Mouse (Mus musculus) heart, embryonic 11.5 days (tissue): ENCODE results near the gene Nrg4. TPM values are rescaled to one million over a fixed set of nuclear protein-coding genes. Genes with fewer than 3 reads are reported as not detected.
A peak's percentile ranks its signal among the peaks of the same experiment; 100 is the strongest.

Experiments
- ATAC-seq: fragments of 200-750 bp; cut with Nextera tagmentation; replicated peaks from 2 replicates; pipeline ENCODE4 v1.8.0; 2017; ENCODE audit warnings: moderate library complexity; ENCODE audit not compliant: insufficient number of reproducible peaks, low FRiP score, low TSS enrichment
- H3K27ac ChIP-seq: fragments of 300-500 bp; sonication (generic); 2 replicates; pipeline ENCODE4 v1.5.1; 2014; ENCODE audit warnings: mild to moderate bottlenecking, low read depth, low read length
- H3K27me3 ChIP-seq: fragments of 300-500 bp; sonication (generic); 2 replicates; pipeline ENCODE4 v1.6.1; 2014; ENCODE audit warnings: mild to moderate bottlenecking, low read length, mixed read lengths; ENCODE audit not compliant: control insufficient read depth, insufficient read depth
- H3K36me3 ChIP-seq: fragments of 300-500 bp; sonication (generic); 2 replicates; pipeline ENCODE4 v1.6.1; 2014; ENCODE audit warnings: mild to moderate bottlenecking, low read length, moderate library complexity, mixed read lengths; ENCODE audit not compliant: control insufficient read depth, insufficient read depth
- H3K4me1 ChIP-seq: fragments of 300-500 bp; sonication (generic); 2 replicates; pipeline ENCODE4 v1.6.1; 2014; ENCODE audit warnings: low read length; ENCODE audit not compliant: control insufficient read depth, insufficient read depth
- H3K4me2 ChIP-seq: fragments of 300-500 bp; sonication (generic); 2 replicates; pipeline ENCODE4 v1.6.1; 2014; ENCODE audit warnings: mild to moderate bottlenecking, moderate library complexity
- H3K4me3 ChIP-seq: fragments of 300-500 bp; sonication (generic); 2 replicates; pipeline ENCODE4 v1.5.1; 2014; ENCODE audit warnings: low read depth, low read length
- H3K9ac ChIP-seq: fragments of 300-500 bp; sonication (generic); 2 replicates; pipeline ENCODE4 v1.6.1; 2014; ENCODE audit warnings: mild to moderate bottlenecking, low read depth, low read length, moderate library complexity
- H3K9me3 ChIP-seq: fragments of 300-500 bp; sonication (generic); replicated peaks from 2 replicates; pipeline ENCODE4 v1.6.1; 2016; ENCODE audit warnings: low read length; ENCODE audit not compliant: control insufficient read depth
- WGBS: fragments of 180-500 bp; shearing (Covaris S2); extraction: QIAGEN DNeasy Blood & Tissue Kit; methylation state at CpG from one replicate; pipeline ENCODE4 v1.1.7; 2014; ENCODE audit not compliant: insufficient replicate concordance; 5-methylcytosine and 5-hydroxymethylcytosine counted together
- polyA plus RNA-seq: library from polyadenylated mRNA; unstranded; fragments of >200 nt; fragmentation: Nextera tagmentation; extraction: Ambion mirVana; gene quantifications from 2 replicates; pipeline ENCODE4 v1.2.1, GENCODE M21; 2014

Nrg4 gene
- polyA plus RNA-seq, 1 experiment from 2014 or later: 1.4 TPM

DNA sequence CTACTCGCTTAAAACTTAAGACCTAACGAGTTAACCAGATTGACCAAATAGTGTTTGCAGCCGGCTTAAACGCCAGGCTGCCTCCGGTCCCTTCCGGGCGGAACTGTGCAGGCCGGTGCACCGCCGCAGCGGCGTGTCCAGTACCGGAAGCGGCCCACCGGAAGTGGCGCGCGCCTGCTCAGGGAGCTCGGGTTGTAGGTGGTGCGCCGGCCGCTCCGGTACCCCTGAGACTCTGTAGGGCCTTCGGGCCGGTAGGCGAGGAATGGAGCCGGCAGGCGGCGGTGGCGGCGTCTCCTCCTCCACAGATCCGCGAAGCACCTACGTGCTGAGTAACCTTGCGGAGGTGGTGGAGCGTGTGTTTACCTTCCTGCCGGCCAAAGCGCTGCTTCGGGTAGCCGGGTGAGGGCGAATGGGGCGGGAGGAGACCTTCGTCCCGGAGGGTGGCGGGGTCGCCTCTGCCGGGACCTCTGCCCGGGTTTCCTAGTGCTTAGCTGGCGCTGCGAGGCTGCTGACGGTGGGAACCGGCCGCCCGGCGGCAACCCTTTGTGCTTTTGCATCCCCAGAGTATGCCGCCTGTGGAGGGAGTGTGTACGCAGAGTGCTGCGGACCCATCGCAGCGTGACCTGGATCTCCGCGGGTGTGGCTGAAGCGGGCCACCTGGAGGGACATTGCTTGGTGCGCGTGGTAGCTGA, 117.7 kb downstream of the Nrg4 start, which contains the start of gene Fbxo22:
Fbxo22 (plus strand) TSS at position 136 of the 692 bp plus-strand sequence.
- under 1% methylated on average over 65 of the region's 65 CpGs for WGBS
- Histone ChIP-seq H3K4me3 (peak within 1 kb of the TSS; percentile 90), H3K27me3 (no peaks in the 10 kb centered on the region), H3K9me3 (no peaks in the 10 kb centered on the region), H3K4me1 (peaks cover 20% of the 10 kb centered on the region), H3K9ac (peak within 1 kb of the TSS; percentile 89), H3K4me2 (peak within 1 kb of the TSS; percentile 88), H3K27ac (peak within 1 kb of the TSS; percentile 88), H3K36me3 (no peaks in the 10 kb centered on the region; the same call in 1 of the 2 replicates)
- ATAC-seq: peak; percentile 96

DNA sequence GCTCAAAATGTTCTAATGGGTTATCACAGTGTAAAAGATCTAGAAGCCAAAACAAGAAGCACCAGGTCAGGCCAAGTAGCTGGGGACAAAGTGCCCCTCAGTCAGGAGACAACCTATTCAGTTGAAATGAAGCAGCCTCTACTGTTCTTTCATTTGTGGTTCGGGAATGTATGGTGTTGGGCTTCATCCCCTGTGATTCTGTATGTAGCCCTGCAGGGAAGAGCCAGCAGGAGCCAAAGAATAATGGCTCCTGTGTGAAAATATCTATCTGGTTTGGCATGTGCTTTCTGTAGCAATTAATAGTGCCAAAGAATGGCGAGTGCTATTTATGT, 118.2 kb downstream of the Nrg4 start:
- Histone ChIP-seq H3K4me2 (peak overlapping the region; percentile 88), H3K9ac (peak overlapping the region; percentile 89), H3K4me3 (peak overlapping the region; percentile 90), H3K36me3 (no peaks in the 10 kb centered on the region), H3K27ac (peak overlapping the region; percentile 88), H3K27me3 (no peaks in the 10 kb centered on the region), H3K4me1 (peaks cover 20% of the 10 kb centered on the region), H3K9me3 (no peaks in the 10 kb centered on the region)
- WGBS: 0% methylated on average over 2 of the region's 2 CpGs
- ATAC-seq: no peak

DNA sequence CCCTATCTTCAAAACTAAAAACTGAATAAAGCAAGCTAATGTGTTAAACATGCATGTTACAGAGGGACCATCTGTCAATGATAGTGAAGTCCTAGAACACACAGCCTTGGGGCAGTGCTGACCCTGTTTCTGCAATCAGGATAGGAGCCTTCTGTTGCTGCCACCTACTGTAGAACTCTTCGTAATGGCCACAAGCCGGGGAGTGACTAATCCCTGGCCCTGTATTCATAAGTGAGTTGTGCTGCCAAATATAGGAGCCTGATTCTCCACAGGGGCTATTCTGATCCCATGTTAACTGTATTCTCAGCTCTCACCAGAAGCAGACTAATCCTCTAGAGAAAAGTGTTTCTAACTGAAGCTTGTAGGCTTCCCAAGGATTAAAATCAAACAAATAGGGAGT, 127.3 kb downstream of the Nrg4 start:
- WGBS: 51% methylated on average over 2 of the region's 2 CpGs
- no peak overlapping the region for H3K27ac ChIP-seq
- no peak overlapping the region for H3K4me2 ChIP-seq
- no peaks in the 10 kb centered on the region for H3K4me1 ChIP-seq
- ATAC-seq: no peak
- no peak overlapping the region for H3K9ac ChIP-seq
- H3K9me3 ChIP-seq: no peaks in the 10 kb centered on the region
- H3K36me3 ChIP-seq: no peaks in the 10 kb centered on the region; the same call in 1 of the 2 replicates
- H3K4me3 ChIP-seq: no peak overlapping the region
- no peaks in the 10 kb centered on the region for H3K27me3 ChIP-seq

DNA sequence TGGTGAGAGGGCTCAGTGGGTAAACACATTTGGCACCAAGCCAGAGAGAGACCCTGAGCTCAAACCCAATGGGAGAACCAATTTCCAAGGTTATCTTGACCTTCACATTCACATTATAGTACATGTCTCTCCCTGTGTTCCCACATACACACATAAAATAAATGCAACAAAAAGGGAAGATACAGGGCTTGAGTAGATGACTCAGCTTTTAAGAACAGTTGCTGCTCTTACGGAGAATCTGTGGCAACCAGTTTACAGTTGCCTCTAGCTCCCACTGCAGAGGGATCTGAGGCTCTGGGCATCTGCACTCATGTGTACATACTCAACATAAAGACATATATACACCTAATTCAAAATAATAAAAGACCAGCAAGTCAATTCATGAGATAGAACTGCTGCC, 128.4 kb downstream of the Nrg4 start:
- no peak for ATAC-seq
- H3K36me3 ChIP-seq: peaks cover 2% of the 10 kb centered on the region
- H3K9ac ChIP-seq: no peak overlapping the region
- WGBS: 96% methylated on average over 1 of the region's 1 CpGs
- no peak overlapping the region for H3K27ac ChIP-seq
- no peaks in the 10 kb centered on the region for H3K27me3 ChIP-seq
- H3K4me3 ChIP-seq: no peak overlapping the region
- H3K4me2 ChIP-seq: no peak overlapping the region
- H3K9me3 ChIP-seq: no peaks in the 10 kb centered on the region
- no peaks in the 10 kb centered on the region for H3K4me1 ChIP-seq

DNA sequence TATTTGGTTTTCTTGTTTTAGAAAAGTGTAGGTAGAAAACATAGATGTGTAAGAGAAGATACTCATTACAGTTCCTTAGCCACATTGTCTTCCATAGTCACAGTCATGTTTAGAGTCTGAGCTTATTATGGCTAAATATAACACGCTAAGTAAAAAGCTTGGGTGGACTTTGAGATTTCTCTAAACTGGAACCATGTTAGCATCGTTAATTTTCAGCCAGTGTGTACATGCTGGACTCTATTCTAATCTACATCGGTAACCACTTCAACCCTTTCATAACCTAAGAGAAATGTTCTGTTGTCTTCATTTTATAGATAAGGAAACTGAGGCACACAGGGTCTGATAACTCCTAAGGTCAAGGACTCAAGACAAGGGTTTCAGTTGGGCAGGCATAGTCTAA, 130.8 kb downstream of the Nrg4 start:
- no peak overlapping the region for H3K27ac ChIP-seq
- no peaks in the 10 kb centered on the region for H3K4me1 ChIP-seq
- H3K4me3 ChIP-seq: no peak overlapping the region
- peaks cover 2% of the 10 kb centered on the region; the same call in 1 of the 2 replicates for H3K36me3 ChIP-seq
- no peak for ATAC-seq
- no peak overlapping the region for H3K9ac ChIP-seq
- WGBS: 87% methylated on average over 3 of the region's 3 CpGs
- H3K4me2 ChIP-seq: no peak overlapping the region
- no peaks in the 10 kb centered on the region for H3K9me3 ChIP-seq
- no peaks in the 10 kb centered on the region for H3K27me3 ChIP-seq

DNA sequence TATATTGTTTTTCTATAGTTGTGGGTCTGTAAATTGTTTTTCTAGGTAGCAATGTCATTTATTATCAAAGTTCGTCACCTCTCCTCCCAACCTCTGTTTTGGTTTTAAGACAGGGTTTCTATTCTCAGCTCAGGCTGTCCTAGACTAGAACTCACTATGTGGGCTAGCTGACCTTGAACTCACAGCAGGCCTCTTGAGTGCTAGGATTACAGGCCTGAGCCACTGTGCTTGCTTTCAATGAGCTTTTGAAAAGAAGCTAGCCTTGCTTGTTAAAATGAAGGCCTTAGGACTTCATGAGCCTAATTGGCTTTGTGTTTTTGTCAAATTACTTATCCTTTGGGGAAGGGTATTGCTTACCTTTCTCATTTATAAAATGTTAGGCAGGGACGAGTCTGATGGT, 152.4 kb downstream of the Nrg4 start:
- WGBS: 75% methylated on average over 2 of the region's 2 CpGs
- no peaks in the 10 kb centered on the region; the same call in 1 of the 2 replicates for H3K4me1 ChIP-seq
- no peaks in the 10 kb centered on the region for H3K9me3 ChIP-seq
- no peak overlapping the region for H3K27ac ChIP-seq
- ATAC-seq: no peak
- no peak overlapping the region for H3K4me3 ChIP-seq
- no peaks in the 10 kb centered on the region for H3K27me3 ChIP-seq
- no peaks in the 10 kb centered on the region for H3K36me3 ChIP-seq
- no peak overlapping the region for H3K4me2 ChIP-seq
- H3K9ac ChIP-seq: no peak overlapping the region

DNA sequence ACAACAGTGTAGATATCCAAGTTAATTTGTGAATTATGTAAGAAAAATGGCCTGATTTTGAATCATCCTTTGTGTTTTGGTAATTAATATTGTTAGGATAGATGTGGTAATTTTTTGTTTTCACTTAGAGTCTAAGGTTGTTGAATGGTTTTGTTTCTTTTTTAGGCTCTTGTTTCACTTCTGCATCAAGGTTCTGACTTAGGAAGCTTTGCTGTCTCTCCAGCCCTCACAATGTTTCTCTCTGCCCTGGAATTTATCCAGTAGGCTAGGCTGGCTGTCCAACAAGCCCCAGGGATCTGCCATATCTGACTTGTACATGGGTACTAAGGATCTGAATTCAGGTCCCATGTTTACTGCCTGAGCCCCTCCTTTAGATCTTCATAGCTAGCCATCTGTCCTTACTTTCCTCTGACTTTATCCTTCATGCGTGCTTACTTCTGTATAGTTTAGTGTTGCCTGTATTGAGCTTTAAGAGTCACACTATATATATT, 154.4 kb downstream of the Nrg4 start:
- no peak overlapping the region for H3K4me3 ChIP-seq
- no peak for ATAC-seq
- H3K27ac ChIP-seq: no peak overlapping the region
- WGBS: 89% methylated on average over 1 of the region's 1 CpGs
- no peak overlapping the region for H3K4me2 ChIP-seq
- H3K36me3 ChIP-seq: no peaks in the 10 kb centered on the region
- H3K9me3 ChIP-seq: no peaks in the 10 kb centered on the region
- no peak overlapping the region for H3K9ac ChIP-seq
- H3K4me1 ChIP-seq: no peaks in the 10 kb centered on the region; the same call in 1 of the 2 replicates
- H3K27me3 ChIP-seq: no peaks in the 10 kb centered on the region

DNA sequence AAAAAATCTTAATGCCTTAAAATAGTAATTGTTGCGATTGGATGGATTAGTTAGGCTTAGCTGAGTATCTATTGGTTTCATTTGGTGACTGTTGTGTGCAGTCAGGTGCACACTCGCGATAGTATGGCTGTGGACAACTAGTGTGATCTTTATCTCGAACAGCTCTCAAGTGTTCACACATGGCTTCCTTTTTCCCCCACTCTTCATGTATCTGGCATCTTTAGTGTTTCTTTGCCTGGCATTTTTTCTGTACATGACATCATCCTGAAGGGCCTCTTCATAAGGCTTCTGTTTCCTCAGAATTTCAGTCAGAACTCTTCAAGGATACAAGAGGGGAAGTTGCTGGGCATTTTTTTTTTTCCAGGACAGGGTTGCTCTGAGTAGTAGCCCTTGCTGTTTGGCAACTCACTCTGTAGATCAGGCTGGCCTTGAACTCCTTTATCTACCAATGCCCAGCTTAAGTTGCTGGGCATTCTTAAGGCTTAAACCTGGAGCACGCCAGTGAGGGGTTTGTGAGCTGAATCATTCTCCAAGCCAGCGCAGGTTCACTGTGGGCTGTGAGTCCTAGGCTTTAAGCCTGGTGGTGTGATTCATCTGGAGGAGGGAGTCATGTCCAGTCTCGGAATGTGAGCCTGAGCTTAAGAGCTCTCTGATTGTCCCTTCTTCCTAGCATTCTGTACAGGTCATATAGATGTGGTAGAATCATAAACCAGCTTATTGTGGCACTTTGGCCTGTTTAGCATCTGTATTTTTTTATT, 155.8 kb downstream of the Nrg4 start:
- no peak overlapping the region for H3K4me2 ChIP-seq
- no peak overlapping the region for H3K27ac ChIP-seq
- H3K9ac ChIP-seq: no peak overlapping the region; the same call in 1 of the 2 replicates
- no peaks in the 10 kb centered on the region for H3K27me3 ChIP-seq
- no peaks in the 10 kb centered on the region; the same call in 1 of the 2 replicates for H3K4me1 ChIP-seq
- WGBS: 74% methylated on average over 7 of the region's 7 CpGs
- ATAC-seq: no peak
- no peaks in the 10 kb centered on the region for H3K36me3 ChIP-seq
- no peak overlapping the region for H3K4me3 ChIP-seq
- no peaks in the 10 kb centered on the region for H3K9me3 ChIP-seq
